Mouse (Mus musculus) forebrain, embryonic 12.5 days (tissue): ENCODE data around the gene Rnf114. TPM values are rescaled to one million over a fixed set of nuclear protein-coding genes. Genes with fewer than 3 reads are reported as not detected.

Source experiments
- ATAC-seq: fragments of 200-750 bp; cut with Nextera tagmentation; 2 replicates; pipeline ENCODE4 v1.8.0; 2017; ENCODE audit warnings: moderate TSS enrichment; ENCODE audit not compliant: low FRiP score
- H3K27ac ChIP-seq: fragments of 300-500 bp; sonication (generic); 2 replicates; pipeline ENCODE4 v1.5.1; 2016; ENCODE audit warnings: mild to moderate bottlenecking
- H3K27me3 ChIP-seq: fragments of 300-500 bp; sonication (generic); 2 replicates; pipeline ENCODE4 v1.6.1; 2016; ENCODE audit warnings: mild to moderate bottlenecking
- H3K36me3 ChIP-seq: fragments of 300-500 bp; sonication (generic); replicated peaks from 2 replicates; pipeline ENCODE4 v1.6.1; 2016; ENCODE audit warnings: mild to moderate bottlenecking
- H3K4me1 ChIP-seq: fragments of 300-500 bp; sonication (generic); 2 replicates; pipeline ENCODE4 v1.6.1; 2016
- H3K4me2 ChIP-seq: fragments of 300-500 bp; sonication (generic); 2 replicates; pipeline ENCODE4 v1.6.1; 2016; ENCODE audit warnings: mild to moderate bottlenecking, moderate library complexity
- H3K4me3 ChIP-seq: fragments of 300-500 bp; sonication (generic); replicated peaks from 2 replicates; pipeline ENCODE4 v1.5.1; 2016; ENCODE audit warnings: mild to moderate bottlenecking
- H3K9ac ChIP-seq: fragments of 300-500 bp; sonication (generic); 2 replicates; pipeline ENCODE4 v1.6.1; 2016; ENCODE audit warnings: mild to moderate bottlenecking
- H3K9me3 ChIP-seq: fragments of 300-500 bp; sonication (generic); 2 replicates; pipeline ENCODE4 v1.6.1; 2016
- WGBS: fragments of 180-500 bp; shearing (Covaris S2); methylation state at CpG from one replicate; pipeline ENCODE4 v1.1.7; 2016; 5-methylcytosine and 5-hydroxymethylcytosine counted together
- polyA plus RNA-seq: library from polyadenylated mRNA; unstranded; fragments of >200 nt; fragmentation: Nextera tagmentation; extraction: Ambion mirVana; gene quantifications from 2 replicates; pipeline ENCODE4 v1.2.1, GENCODE M21; 2016

Rnf114 gene
- polyA plus RNA-seq, 1 experiment from 2014 or later = 129 TPM

GRCm38 (mm10) chr2:167492713-167493636, 530 bp downstream of the Rnf114 start, which contains the start of gene Spata2:
Gene Spata2 (minus strand): TSS chr2:167492887.
- peak within 1 kb of the TSS; percentile 98 for H3K27ac ChIP-seq
- ATAC-seq = peak; percentile 90
- H3K9ac ChIP-seq = peak within 1 kb of the TSS; percentile 83
- 2% methylated on average over 63 of the region's 63 CpGs for WGBS
- no peaks in the 10 kb centered on the region for H3K27me3 ChIP-seq
- H3K4me1 ChIP-seq = peaks cover 23% of the 10 kb centered on the region
- no peaks in the 10 kb centered on the region for H3K9me3 ChIP-seq
- H3K4me3 ChIP-seq = peak within 1 kb of the TSS; percentile 97
- peak within 1 kb of the TSS; percentile 97 for H3K4me2 ChIP-seq
- 0 out of 2 replicates have a peak, but pooled peaks cover 4% of the 10 kb centered on the region for H3K36me3 ChIP-seq

GRCm38 (mm10) chr2:167496437-167496836, 4.0 kb downstream of the Rnf114 start:
- ATAC-seq = no peak
- Histone ChIP-seq H3K36me3 (no peaks in the 10 kb centered on the region), H3K9ac (no peak overlapping the region), H3K27me3 (no peaks in the 10 kb centered on the region), H3K27ac (no peak overlapping the region), H3K4me2 (no peak overlapping the region), H3K4me3 (no peak overlapping the region), H3K9me3 (no peaks in the 10 kb centered on the region), H3K4me1 (peaks cover 14% of the 10 kb centered on the region)
- 83% methylated on average over 7 of the region's 7 CpGs for WGBS

- Histone ChIP-seq H3K4me2 (no peak overlapping the region), H3K9me3 (no peaks in the 10 kb centered on the region), H3K4me1 (peaks cover 7% of the 10 kb centered on the region), H3K4me3 (no peak overlapping the region), H3K27me3 (no peaks in the 10 kb centered on the region), H3K36me3 (no peaks in the 10 kb centered on the region), H3K9ac (no peak overlapping the region), H3K27ac (no peak overlapping the region)
- WGBS = 78% methylated on average over 5 of the region's 5 CpGs
- no peak for ATAC-seq
These were observed 4.8 kb downstream of the Rnf114 start for GRCm38 (mm10) chr2:167497272-167497671.

DNA sequence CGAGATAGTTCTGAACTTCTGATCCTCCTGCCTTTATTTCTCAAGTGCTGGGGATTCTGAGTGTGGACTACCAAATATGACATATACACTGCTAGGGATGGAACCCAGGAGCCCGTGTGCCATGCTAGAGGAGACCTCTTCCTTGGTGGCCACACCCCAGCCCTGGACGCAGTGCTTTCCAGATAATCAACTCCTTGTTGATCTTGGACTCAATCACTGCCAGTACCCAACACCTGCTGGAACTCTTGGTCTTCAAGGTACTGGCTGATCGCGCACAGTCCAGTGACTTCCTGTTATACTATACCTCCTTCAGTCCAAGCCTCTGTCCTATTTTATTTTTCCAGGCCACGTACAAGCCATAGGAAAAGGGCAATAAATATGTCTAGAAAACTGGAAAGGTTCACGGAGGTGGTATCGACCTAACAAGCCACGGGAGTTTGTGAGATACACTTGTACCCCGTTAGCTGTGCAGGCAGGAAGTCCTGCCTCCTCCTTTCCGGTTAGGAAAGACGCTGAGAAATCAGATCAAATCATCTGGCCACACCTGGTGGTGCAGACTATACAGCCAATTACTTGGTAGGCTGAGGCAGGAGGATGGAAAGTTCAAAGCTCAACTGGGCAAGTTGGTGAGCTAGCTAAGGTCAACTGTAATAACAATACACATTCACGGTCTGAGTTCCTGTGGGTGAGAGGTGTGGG, 10.3 kb downstream of the Rnf114 start:
- peaks cover 26% of the 10 kb centered on the region for H3K4me1 ChIP-seq
- H3K4me3 ChIP-seq = peak overlapping the region; percentile 94
- peaks cover 20% of the 10 kb centered on the region for H3K36me3 ChIP-seq
- H3K27ac ChIP-seq = peak overlapping the region; percentile 86
- 52% methylated on average over 13 of the region's 13 CpGs for WGBS
- H3K9me3 ChIP-seq = no peaks in the 10 kb centered on the region
- peak overlapping the region; percentile 91 for H3K4me2 ChIP-seq
- H3K27me3 ChIP-seq = no peaks in the 10 kb centered on the region
- ATAC-seq = peak; percentile 21; the same call in 1 of the 2 replicates
- no peak overlapping the region for H3K9ac ChIP-seq

DNA sequence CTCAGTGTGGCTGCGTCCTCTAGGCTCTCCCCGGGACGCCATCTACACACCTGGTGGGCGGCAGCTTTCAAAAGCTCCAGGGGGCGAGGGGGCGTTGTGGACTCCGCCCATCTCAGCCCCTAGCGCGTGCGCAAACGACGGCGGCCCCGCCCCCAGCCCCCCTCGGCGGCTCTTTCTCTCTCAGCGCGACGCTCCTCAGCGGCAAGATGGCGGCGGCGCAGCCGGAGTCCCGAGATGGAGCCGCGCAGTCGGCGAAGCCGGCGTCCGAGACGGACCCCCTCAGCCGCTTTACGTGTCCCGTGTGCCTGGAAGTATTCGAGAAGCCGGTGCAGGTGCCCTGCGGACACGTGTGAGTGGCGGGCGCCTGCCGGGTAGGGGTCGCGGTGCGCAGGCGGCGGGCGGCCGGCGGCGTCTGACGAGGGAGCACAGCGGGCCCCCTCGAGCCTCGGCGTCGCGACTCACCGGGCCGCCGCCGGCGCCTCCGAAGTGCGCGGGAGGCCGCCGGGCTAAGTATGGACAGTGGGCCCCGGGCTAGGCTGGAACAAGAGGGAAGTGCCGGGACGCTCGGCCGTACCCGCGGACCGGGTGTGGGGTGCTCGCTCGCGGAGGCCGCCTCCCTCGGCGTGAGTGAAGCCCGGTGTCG, 10.9 kb downstream of the Rnf114 start:
- Histone ChIP-seq H3K4me3 (peak overlapping the region; percentile 94), H3K4me2 (peak overlapping the region; percentile 91), H3K9ac (peak overlapping the region; percentile 91), H3K27me3 (no peaks in the 10 kb centered on the region), H3K9me3 (no peaks in the 10 kb centered on the region), H3K4me1 (peaks cover 26% of the 10 kb centered on the region), H3K36me3 (peaks cover 27% of the 10 kb centered on the region), H3K27ac (peak overlapping the region; percentile 86)
- WGBS = under 1% methylated on average over 85 of the region's 85 CpGs
- peak; percentile 92 for ATAC-seq

DNA sequence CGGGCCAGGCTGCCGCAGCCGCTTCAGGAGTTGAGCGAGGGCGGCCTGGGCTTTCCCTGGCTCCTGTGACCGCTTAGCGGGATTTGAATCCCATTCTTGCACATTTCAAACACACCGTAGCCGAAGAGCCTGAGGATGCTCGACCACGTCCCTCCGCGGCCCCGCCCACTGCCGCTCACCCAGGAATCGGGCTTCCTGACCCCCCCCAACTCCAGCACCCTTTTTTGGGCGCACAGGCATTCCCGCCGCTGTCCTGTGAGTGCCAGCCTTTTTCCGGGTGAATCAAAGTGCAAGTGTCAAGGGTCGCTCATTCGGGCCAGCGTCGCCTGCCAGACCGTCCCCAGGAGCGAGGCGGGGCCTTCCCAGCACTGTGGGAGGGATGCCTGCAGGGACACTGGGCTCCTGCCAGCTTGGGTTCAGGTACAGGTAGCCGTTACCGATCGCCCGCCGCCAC, 11.5 kb downstream of the Rnf114 start:
- H3K4me3 ChIP-seq = peak overlapping the region; percentile 94
- H3K27ac ChIP-seq = peak overlapping the region; percentile 86
- under 1% methylated on average over 32 of the region's 32 CpGs for WGBS
- peaks cover 32% of the 10 kb centered on the region for H3K36me3 ChIP-seq
- H3K4me2 ChIP-seq = peak overlapping the region; percentile 91
- no peaks in the 10 kb centered on the region for H3K27me3 ChIP-seq
- peak overlapping the region; percentile 91 for H3K9ac ChIP-seq
- peaks cover 26% of the 10 kb centered on the region for H3K4me1 ChIP-seq
- H3K9me3 ChIP-seq = no peaks in the 10 kb centered on the region
- ATAC-seq = peak; percentile 36; the same call in 1 of the 2 replicates

DNA sequence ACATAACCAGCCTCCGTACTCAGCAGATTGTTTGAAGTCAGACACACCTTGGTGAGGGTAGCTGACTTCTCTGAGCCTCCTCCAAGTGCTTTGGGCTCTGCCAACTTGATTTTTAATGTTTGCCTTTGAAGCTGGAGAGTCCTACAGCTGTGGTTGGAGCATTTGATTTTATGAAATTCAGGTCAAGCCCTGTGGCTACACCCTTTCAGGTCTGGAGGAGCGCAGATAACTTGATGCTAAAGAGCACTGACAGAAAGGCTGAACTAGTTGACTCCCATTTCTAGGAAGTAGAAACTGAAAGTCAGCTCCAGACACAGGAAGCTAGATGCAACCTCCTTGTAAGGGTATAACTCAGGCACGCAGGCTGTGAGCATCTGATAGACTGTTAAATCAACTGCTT, 12.7 kb downstream of the Rnf114 start:
- ATAC-seq = no peak
- H3K36me3 ChIP-seq = peaks cover 42% of the 10 kb centered on the region
- H3K27ac ChIP-seq = no peak overlapping the region
- 0 out of 2 replicates have a peak overlapping the region, but pooled peaks have one; percentile 8 for H3K9ac ChIP-seq
- peaks cover 26% of the 10 kb centered on the region for H3K4me1 ChIP-seq
- H3K4me3 ChIP-seq = peak overlapping the region; percentile 94; the same call in 1 of the 2 replicates
- peak overlapping the region; percentile 91 for H3K4me2 ChIP-seq
- WGBS = 90% methylated on average over 3 of the region's 3 CpGs
- H3K27me3 ChIP-seq = no peaks in the 10 kb centered on the region
- H3K9me3 ChIP-seq = no peaks in the 10 kb centered on the region

DNA sequence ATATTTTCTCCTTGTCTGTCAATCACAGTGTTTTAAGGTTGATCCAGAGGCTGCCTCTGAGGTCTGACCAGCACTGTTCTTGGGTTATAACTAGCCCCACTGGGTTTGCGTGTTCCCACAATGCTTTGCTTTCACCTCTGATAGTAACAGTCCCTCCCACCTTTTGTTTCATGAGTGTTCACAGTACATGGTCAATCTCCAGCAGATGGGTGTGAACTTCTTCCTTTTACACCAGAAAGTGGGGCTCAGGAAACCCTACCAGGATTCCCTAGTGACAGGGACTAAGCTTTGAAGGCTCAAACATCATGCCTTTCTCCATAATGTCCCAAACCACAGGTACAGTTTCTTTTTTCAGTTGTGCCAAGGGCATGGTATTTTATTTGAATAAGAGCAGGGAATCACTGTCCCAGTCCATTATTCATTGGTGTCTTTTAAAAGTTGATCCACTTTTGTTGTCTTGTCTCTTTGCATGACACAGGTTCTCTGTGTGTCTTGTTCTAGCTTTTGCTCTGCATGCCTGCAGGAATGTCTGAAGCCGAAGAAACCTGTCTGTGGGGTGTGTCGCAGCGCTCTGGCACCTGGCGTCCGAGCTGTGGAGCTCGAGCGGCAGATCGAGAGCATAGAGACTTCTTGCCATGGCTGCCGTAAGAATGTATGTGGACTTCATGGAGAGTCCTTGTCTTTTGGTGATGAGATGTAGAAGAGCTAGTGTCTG, 14.3 kb downstream of the Rnf114 start:
- no peaks in the 10 kb centered on the region for H3K27me3 ChIP-seq
- no peak overlapping the region for H3K27ac ChIP-seq
- H3K36me3 ChIP-seq = peaks cover 57% of the 10 kb centered on the region
- H3K4me3 ChIP-seq = no peak overlapping the region
- H3K4me2 ChIP-seq = no peak overlapping the region
- 97% methylated on average over 10 of the region's 10 CpGs for WGBS
- H3K9ac ChIP-seq = no peak overlapping the region
- H3K9me3 ChIP-seq = no peaks in the 10 kb centered on the region
- H3K4me1 ChIP-seq = peaks cover 26% of the 10 kb centered on the region
- ATAC-seq = no peak

DNA sequence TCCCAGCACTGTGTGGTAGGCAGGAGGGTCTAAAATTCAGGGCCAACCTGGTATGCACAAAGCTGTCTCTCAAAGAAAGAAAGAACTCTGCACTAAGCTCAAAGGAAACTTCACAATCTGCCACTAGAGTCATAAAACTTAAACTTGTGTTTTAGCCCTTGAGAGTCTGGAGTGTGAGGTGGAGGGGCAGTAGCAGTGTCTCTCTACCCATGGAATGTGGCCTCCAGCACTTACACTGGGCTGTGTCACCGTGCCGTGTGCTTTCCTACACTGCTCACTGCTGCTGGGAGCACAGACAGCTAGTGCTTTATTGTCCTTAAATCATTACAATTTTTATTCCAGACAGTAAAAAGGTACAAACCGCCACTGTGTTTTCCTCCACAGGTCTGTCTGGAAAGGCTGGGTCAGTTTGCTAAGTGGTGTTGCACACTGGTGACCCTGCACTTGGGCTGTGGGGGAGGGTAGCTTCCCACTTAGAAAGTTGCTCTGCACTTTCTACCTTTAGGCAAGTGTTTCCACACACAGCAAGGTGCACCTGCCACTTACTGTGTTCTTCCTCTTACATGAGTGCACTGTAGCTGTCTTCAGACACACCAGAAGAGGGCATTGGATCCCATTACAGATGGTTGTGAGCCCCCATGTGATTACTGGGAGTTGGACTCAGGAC, 15.4 kb downstream of the Rnf114 start:
- H3K36me3 ChIP-seq = peaks cover 69% of the 10 kb centered on the region
- no peak overlapping the region for H3K4me2 ChIP-seq
- H3K9me3 ChIP-seq = no peaks in the 10 kb centered on the region
- WGBS = 97% methylated on average over 3 of the region's 3 CpGs
- H3K9ac ChIP-seq = no peak overlapping the region
- no peaks in the 10 kb centered on the region for H3K27me3 ChIP-seq
- no peak overlapping the region for H3K4me3 ChIP-seq
- H3K27ac ChIP-seq = no peak overlapping the region
- peaks cover 26% of the 10 kb centered on the region for H3K4me1 ChIP-seq
- ATAC-seq = no peak

DNA sequence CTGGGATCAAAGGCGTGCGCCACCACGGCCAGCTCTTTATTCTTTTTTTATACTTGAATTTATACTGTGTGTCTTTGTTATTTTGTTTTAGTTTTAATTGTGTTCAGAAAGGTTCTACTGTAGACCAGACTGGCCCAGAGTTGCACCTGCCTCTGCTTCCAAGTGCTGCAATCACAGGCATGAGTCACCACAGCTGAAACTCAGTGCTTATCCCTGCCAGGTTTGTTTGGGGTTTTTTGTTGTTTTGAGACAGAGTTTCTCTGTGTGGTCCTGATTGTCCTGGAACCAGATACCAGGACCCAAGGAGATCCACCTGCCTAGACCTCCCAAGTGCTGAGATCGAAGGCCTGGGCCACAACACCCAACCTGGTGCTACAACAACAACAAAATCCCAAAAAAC, 16.1 kb downstream of the Rnf114 start:
- H3K36me3 ChIP-seq = peaks cover 76% of the 10 kb centered on the region
- H3K4me3 ChIP-seq = no peak overlapping the region
- no peak overlapping the region for H3K9ac ChIP-seq
- no peaks in the 10 kb centered on the region for H3K27me3 ChIP-seq
- ATAC-seq = no peak
- no peak overlapping the region for H3K4me2 ChIP-seq
- H3K27ac ChIP-seq = no peak overlapping the region
- H3K4me1 ChIP-seq = peaks cover 26% of the 10 kb centered on the region
- WGBS = 97% methylated on average over 4 of the region's 4 CpGs
- no peaks in the 10 kb centered on the region for H3K9me3 ChIP-seq

GRCm38 (mm10) chr2:167510485-167510884, 18.0 kb downstream of the Rnf114 start:
- no peaks in the 10 kb centered on the region for H3K27me3 ChIP-seq
- H3K9me3 ChIP-seq = no peaks in the 10 kb centered on the region
- no peak overlapping the region for H3K27ac ChIP-seq
- 98% methylated on average over 3 of the region's 3 CpGs for WGBS
- no peak overlapping the region for H3K4me2 ChIP-seq
- H3K4me3 ChIP-seq = no peak overlapping the region
- ATAC-seq = no peak
- H3K9ac ChIP-seq = no peak overlapping the region
- peaks cover 11% of the 10 kb centered on the region for H3K4me1 ChIP-seq
- H3K36me3 ChIP-seq = peaks cover 91% of the 10 kb centered on the region
